Mouse (Mus musculus) lung, postnatal 0 days (tissue): Measurements from ENCODE around the gene Trim2. TPM values are rescaled to one million over a fixed set of nuclear protein-coding genes. Genes with fewer than 3 reads are reported as not detected.

Experiments
- ATAC-seq: fragments of 200-750 bp; cut with Nextera tagmentation; 2 replicates; pipeline ENCODE4 v1.8.0; 2017; ENCODE audit warnings: moderate library complexity
- DNase-seq: peaks from one replicate; pipeline ENCODE4 v3.0.0-alpha.2; 2016; ENCODE audit warnings: low spot score
- H3K27ac ChIP-seq: fragments of 300-500 bp; sonication (generic); 2 replicates; pipeline ENCODE4 v1.5.1; 2014; ENCODE audit warnings: antibody characterized with exemption, mild to moderate bottlenecking, low read length, mixed read lengths
- H3K27me3 ChIP-seq: fragments of 300-500 bp; sonication (generic); replicated peaks from 2 replicates; pipeline ENCODE4 v1.6.1; 2014; ENCODE audit warnings: low read length, mixed read lengths; ENCODE audit not compliant: insufficient read depth
- H3K36me3 ChIP-seq: fragments of 300-500 bp; sonication (generic); 2 replicates; pipeline ENCODE4 v1.6.1; 2014; ENCODE audit warnings: low read length, mixed read lengths; ENCODE audit not compliant: insufficient read depth
- H3K4me1 ChIP-seq: fragments of 300-500 bp; sonication (generic); 2 replicates; pipeline ENCODE4 v1.6.1; 2014; ENCODE audit warnings: antibody characterized with exemption, low read depth, low read length, mixed read lengths; ENCODE audit not compliant: insufficient read depth
- H3K4me2 ChIP-seq: fragments of 300-500 bp; sonication (generic); replicated peaks from 2 replicates; pipeline ENCODE4 v1.6.1; 2014; ENCODE audit warnings: low read depth, mild to moderate bottlenecking, low read length, moderate library complexity, mixed read lengths
- H3K4me3 ChIP-seq: fragments of 300-500 bp; sonication (generic); 2 replicates; pipeline ENCODE4 v1.5.1; 2014; ENCODE audit warnings: low read depth, low read length
- H3K9ac ChIP-seq: fragments of 300-500 bp; sonication (generic); replicated peaks from 2 replicates; pipeline ENCODE4 v1.6.1; 2014; ENCODE audit warnings: low read depth, mild to moderate bottlenecking
- H3K9me3 ChIP-seq: fragments of 300-500 bp; sonication (generic); 2 replicates; pipeline ENCODE4 v1.6.1; 2016; ENCODE audit warnings: low read length, mixed read lengths
- CTCF ChIP-seq: IDR thresholded peaks from 2 replicates; pipeline ENCODE4 v1.5.1; 2016; ENCODE audit warnings: antibody characterized with exemption, mild to moderate bottlenecking
- EP300 ChIP-seq: IDR thresholded peaks from 2 replicates; pipeline ENCODE4 v1.6.1; 2016; ENCODE audit warnings: antibody characterized with exemption, mild to moderate bottlenecking, control low read depth
- WGBS: fragments of 180-500 bp; shearing (Covaris S2); extraction: QIAGEN DNeasy Blood & Tissue Kit; methylation state at CpG from one replicate; pipeline ENCODE4 v1.1.7; 2014; 5-methylcytosine and 5-hydroxymethylcytosine counted together
- polyA plus RNA-seq: library from polyadenylated mRNA; unstranded; fragments of >200 nt; fragmentation: Nextera tagmentation; extraction: Ambion mirVana; gene quantifications from 2 replicates; pipeline ENCODE4 v1.2.1, GENCODE M21; 2015

The Trim2 gene
- polyA plus RNA-seq, 1 experiment from 2014 or later, result 18.7 TPM

DNA sequence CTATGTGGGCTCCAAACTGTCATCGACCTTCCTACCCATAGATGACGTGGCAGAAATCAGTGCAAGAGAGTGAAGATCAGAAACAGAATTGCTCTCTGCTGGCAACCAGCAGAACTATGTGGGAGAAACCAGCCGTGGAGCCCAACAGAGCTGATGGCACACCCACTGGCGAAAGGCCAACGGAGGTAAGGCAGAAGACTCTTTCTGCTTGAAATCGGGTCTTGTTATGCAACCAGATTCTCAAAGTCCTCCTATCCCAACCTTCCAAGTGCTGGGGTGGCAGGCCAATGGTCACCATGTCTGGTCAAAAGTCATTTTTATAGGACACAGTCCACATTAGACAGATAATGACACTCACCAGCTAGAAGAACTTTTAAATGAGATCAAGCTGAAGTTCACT lies 92.2 kb downstream of the Trim2 start:
- no peaks in the 10 kb centered on the region for H3K27me3 ChIP-seq
- H3K4me2 ChIP-seq, result no peak overlapping the region
- H3K4me1 ChIP-seq, result no peaks in the 10 kb centered on the region
- H3K9me3 ChIP-seq, result no peaks in the 10 kb centered on the region
- H3K36me3 ChIP-seq, result no peaks in the 10 kb centered on the region
- DNase-seq, result no peak
- no peak for ATAC-seq
- H3K27ac ChIP-seq, result no peak overlapping the region
- 76% methylated on average over 6 of the region's 6 CpGs for WGBS
- no peak overlapping the region for H3K9ac ChIP-seq
- no peak for TF ChIP-seq CTCF
- no peak for TF ChIP-seq EP300
- H3K4me3 ChIP-seq, result no peak overlapping the region

DNA sequence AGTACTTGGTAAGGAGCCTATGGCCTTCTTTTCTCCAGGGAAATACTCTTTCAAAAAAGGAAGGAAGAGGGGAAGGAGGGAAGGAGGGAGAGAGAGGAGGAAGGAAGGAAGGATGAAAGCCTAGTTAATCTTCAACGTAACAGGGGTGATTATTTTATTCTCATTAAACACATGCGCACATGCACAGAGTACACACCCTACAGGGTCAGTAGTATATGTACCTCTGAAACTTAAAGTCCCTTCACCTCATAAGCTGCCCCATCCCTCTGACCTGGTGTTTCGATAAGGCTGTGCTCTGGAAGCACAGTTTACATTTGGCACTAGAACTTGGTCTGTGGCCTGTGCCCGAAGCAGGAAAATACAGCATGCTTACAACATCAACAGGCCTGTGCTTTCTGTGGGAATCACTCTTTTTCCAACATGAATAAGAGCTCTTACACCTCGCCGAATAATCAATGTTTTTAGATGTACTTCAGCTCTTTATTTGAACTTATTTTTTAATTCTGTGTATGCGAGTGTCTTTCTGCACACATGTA lies 95.3 kb downstream of the Trim2 start:
- Histone ChIP-seq H3K4me1 (no peaks in the 10 kb centered on the region), H3K27me3 (no peaks in the 10 kb centered on the region), H3K4me3 (no peak overlapping the region), H3K27ac (no peak overlapping the region), H3K36me3 (no peaks in the 10 kb centered on the region), H3K9me3 (no peaks in the 10 kb centered on the region), H3K4me2 (no peak overlapping the region), H3K9ac (no peak overlapping the region)
- no peak for DNase-seq
- 67% methylated on average over 7 of the region's 7 CpGs for WGBS
- no peak for TF ChIP-seq CTCF
- no peak for TF ChIP-seq EP300
- ATAC-seq, result no peak

DNA sequence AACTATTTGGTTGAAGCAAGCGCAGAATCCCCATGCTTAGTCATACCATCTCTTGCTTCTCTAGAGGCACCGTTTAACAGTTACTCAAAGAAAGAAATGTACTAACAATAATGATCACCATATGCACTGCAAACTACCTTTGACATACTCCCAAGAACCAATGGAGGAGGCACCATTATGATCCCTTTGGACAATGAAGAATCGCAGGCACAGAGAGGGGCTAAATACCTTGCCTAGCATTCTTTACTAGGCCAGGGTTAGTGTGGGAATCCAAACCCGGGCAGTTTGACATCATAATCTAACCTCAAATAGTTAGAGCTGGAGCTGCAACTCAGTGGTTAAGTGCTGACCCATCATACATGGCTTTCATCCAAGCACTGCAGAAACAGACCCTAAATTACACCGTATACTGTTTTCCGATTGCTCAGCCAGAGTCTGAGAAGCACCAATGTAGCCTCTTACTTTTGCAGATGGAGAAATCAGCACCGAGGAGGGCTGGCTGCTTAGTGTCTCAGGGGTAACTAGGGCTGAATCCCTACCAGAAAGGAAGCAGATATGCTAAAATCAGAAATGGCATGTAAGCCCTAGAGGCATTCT lies 97.7 kb downstream of the Trim2 start:
- H3K36me3 ChIP-seq, result no peaks in the 10 kb centered on the region
- no peak for TF ChIP-seq EP300
- no peak for TF ChIP-seq CTCF
- no peak overlapping the region for H3K27ac ChIP-seq
- H3K27me3 ChIP-seq, result no peaks in the 10 kb centered on the region
- H3K4me1 ChIP-seq, result no peaks in the 10 kb centered on the region
- no peaks in the 10 kb centered on the region for H3K9me3 ChIP-seq
- no peak overlapping the region for H3K4me2 ChIP-seq
- DNase-seq, result no peak
- no peak overlapping the region for H3K4me3 ChIP-seq
- WGBS, result 89% methylated on average over 7 of the region's 7 CpGs
- no peak overlapping the region for H3K9ac ChIP-seq
- ATAC-seq, result no peak

- Histone ChIP-seq H3K27me3 (no peaks in the 10 kb centered on the region), H3K4me3 (no peak overlapping the region), H3K36me3 (no peaks in the 10 kb centered on the region), H3K9ac (no peak overlapping the region), H3K9me3 (no peaks in the 10 kb centered on the region), H3K4me1 (no peaks in the 10 kb centered on the region), H3K4me2 (no peak overlapping the region), H3K27ac (no peak overlapping the region)
- TF ChIP-seq EP300 (no peak), CTCF (no peak)
- no peak for ATAC-seq
- no peak for DNase-seq
- 91% methylated on average over 7 of the region's 7 CpGs for WGBS
These were observed 98.2 kb downstream of the Trim2 start for GRCm38 (mm10) chr3:84208475-84208874.

GRCm38 (mm10) chr3:84207366-84207765 lies 99.3 kb downstream of the Trim2 start:
- 54% methylated on average over 2 of the region's 2 CpGs for WGBS
- Histone ChIP-seq H3K36me3 (no peaks in the 10 kb centered on the region), H3K9me3 (no peaks in the 10 kb centered on the region), H3K9ac (no peak overlapping the region), H3K4me1 (no peaks in the 10 kb centered on the region), H3K27me3 (no peaks in the 10 kb centered on the region), H3K4me3 (no peak overlapping the region), H3K4me2 (no peak overlapping the region), H3K27ac (no peak overlapping the region)
- DNase-seq, result no peak
- ATAC-seq, result no peak
- TF ChIP-seq CTCF (no peak), EP300 (no peak)

GRCm38 (mm10) chr3:84206106-84206505 lies 100.6 kb downstream of the Trim2 start:
- no peak for ATAC-seq
- DNase-seq, result no peak
- H3K4me3 ChIP-seq, result no peak overlapping the region
- WGBS, result 71% methylated on average over 3 of the region's 3 CpGs
- H3K9ac ChIP-seq, result no peak overlapping the region
- no peak overlapping the region for H3K27ac ChIP-seq
- no peaks in the 10 kb centered on the region for H3K36me3 ChIP-seq
- TF ChIP-seq EP300 (no peak), CTCF (no peak)
- H3K9me3 ChIP-seq, result no peaks in the 10 kb centered on the region
- no peak overlapping the region for H3K4me2 ChIP-seq
- H3K4me1 ChIP-seq, result no peaks in the 10 kb centered on the region
- no peaks in the 10 kb centered on the region for H3K27me3 ChIP-seq
